Comparison of ENCODE assay signal across 22 mouse cellular contexts in genomic region chr12:119038306-119038705, GRCm38 (mm10).
DNase-seq lines count a peak whose midpoint lies in the region; ATAC-seq and TF ChIP-seq lines count a peak whose summit lies in the region.
"Had no signal": no experiment of that assay in that cellular context is flagged by ENCODE, and none has a peak within 500 bp of the region (broad histone marks: within the 10 kb centered on the region; RNA-seq: fewer than 3 reads in every experiment).

No protein-coding gene starts in this region.

- no peak for DNase-seq in kidney, postnatal 0 days (ENCODE audit: low spot score)
- no peak for DNase-seq in kidney, postnatal 14 days
- peak; percentile 9 for DNase-seq in A20 (ENCODE audit: low read depth, low spot score)
- DNase-seq in naive thymus-derived CD4-positive, alpha-beta T cell, adult 2 months (ENCODE audit: low read depth), result peak; percentile 4
- DNase-seq in natural killer cell, adult 2 months (ENCODE audit: low spot score in 2 of 2), result no peak
- no peak for DNase-seq in lung, postnatal 0 days (ENCODE audit: low spot score)
- DNase-seq: adrenal gland, adult 2 months; adrenal gland, postnatal 25 days; B cell, adult 2 months; cerebellum, adult 8-10 months; cerebellum, postnatal 14 days; gastrocnemius, postnatal 10 days; heart, adult 2 months; heart, postnatal 14 days had no signal

- H3K36me3 ChIP-seq in kidney, postnatal 0 days (ENCODE audit: insufficient read depth, low read length), result no peaks in the 10 kb centered on the region
- H3K36me3 ChIP-seq in lung, postnatal 0 days (ENCODE audit: insufficient read depth, low read length), result no peaks in the 10 kb centered on the region
- H3K36me3 ChIP-seq: embryonic facial prominence, embryonic 12.5 days; forebrain, embryonic 15.5 days; heart, embryonic 15.5 days; hindbrain, embryonic 13.5 days had no signal

- no peaks in the 10 kb centered on the region for H3K27me3 ChIP-seq in kidney, postnatal 0 days (ENCODE audit: insufficient read depth, low read length)
- H3K27me3 ChIP-seq in lung, postnatal 0 days (replicated peaks; ENCODE audit: insufficient read depth, low read length), result no peaks in the 10 kb centered on the region
- H3K27me3 ChIP-seq: embryonic facial prominence, embryonic 12.5 days; forebrain, embryonic 15.5 days; heart, embryonic 15.5 days; hindbrain, embryonic 13.5 days had no signal

- H3K4me3 ChIP-seq in kidney, postnatal 0 days (replicated peaks; ENCODE audit: low read depth, low read length), result no peak overlapping the region
- no peak overlapping the region for H3K4me3 ChIP-seq in lung, postnatal 0 days (ENCODE audit: low read depth, low read length)
- H3K4me3 ChIP-seq: embryonic facial prominence, embryonic 12.5 days; forebrain, embryonic 15.5 days; heart, adult 2 months; heart, embryonic 15.5 days; hindbrain, embryonic 13.5 days had no signal

- no peak for TF ChIP-seq EP300 in lung, postnatal 0 days (IDR thresholded peaks at IDR 0.05)

- peak; percentile 11; the same call in 1 of the 2 replicates for TF ChIP-seq CTCF in kidney, postnatal 0 days (IDR thresholded peaks at IDR 0.05; ENCODE audit: low read depth)
- TF ChIP-seq CTCF in lung, postnatal 0 days (IDR thresholded peaks at IDR 0.05), result no peak; the same call in 1 of the 2 replicates

- no peak for ATAC-seq in kidney, postnatal 0 days (replicated peaks; ENCODE audit: low FRiP score, low read depth)
- peak; percentile 72 for ATAC-seq in granulocyte monocyte progenitor cell, adult 5-6 weeks (replicated peaks; ENCODE audit: poor library complexity, severe bottlenecking)
- ATAC-seq in frontal cortex, adult (ENCODE audit: low TSS enrichment), result no peak
- ATAC-seq in lung, postnatal 0 days, result no peak
- ATAC-seq: forebrain, embryonic 15.5 days; hindbrain, postnatal 0 days had no signal

- H3K4me2 ChIP-seq in kidney, postnatal 0 days (ENCODE audit: low read length), result no peak overlapping the region
- H3K4me2 ChIP-seq in lung, postnatal 0 days (replicated peaks; ENCODE audit: low read depth, low read length), result no peak overlapping the region
- H3K4me2 ChIP-seq: embryonic facial prominence, embryonic 12.5 days; forebrain, embryonic 15.5 days; heart, embryonic 11.5 days; heart, embryonic 15.5 days; hindbrain, embryonic 13.5 days had no signal

- no peak overlapping the region for H3K9ac ChIP-seq in kidney, postnatal 0 days (ENCODE audit: low read depth, low read length)
- no peak overlapping the region for H3K9ac ChIP-seq in lung, postnatal 0 days (replicated peaks; ENCODE audit: low read depth)
- H3K9ac ChIP-seq: embryonic facial prominence, embryonic 12.5 days; forebrain, embryonic 15.5 days; heart, embryonic 15.5 days; hindbrain, embryonic 13.5 days had no signal

- WGBS in kidney, postnatal 0 days, result 96% methylated on average over 3 of the region's 3 CpGs
- 92% methylated on average over 3 of the region's 3 CpGs for WGBS in lung, postnatal 0 days

- no peak overlapping the region for H3K27ac ChIP-seq in kidney, postnatal 0 days
- no peak overlapping the region for H3K27ac ChIP-seq in lung, postnatal 0 days (ENCODE audit: low read length)
- H3K27ac ChIP-seq: embryonic facial prominence, embryonic 12.5 days; forebrain, embryonic 15.5 days; heart, adult 2 months; heart, embryonic 15.5 days; hindbrain, embryonic 13.5 days; hindbrain, postnatal 0 days had no signal

- H3K4me1 ChIP-seq in kidney, postnatal 0 days (replicated peaks; ENCODE audit: insufficient read depth, low read length), result no peaks in the 10 kb centered on the region
- H3K4me1 ChIP-seq in lung, postnatal 0 days (ENCODE audit: insufficient read depth, low read depth, low read length), result no peaks in the 10 kb centered on the region
- H3K4me1 ChIP-seq: embryonic facial prominence, embryonic 12.5 days; forebrain, embryonic 15.5 days; heart, embryonic 15.5 days; hindbrain, embryonic 13.5 days had no signal

- no peaks in the 10 kb centered on the region for H3K9me3 ChIP-seq in kidney, postnatal 0 days (replicated peaks; ENCODE audit: low read length)
- H3K9me3 ChIP-seq in lung, postnatal 0 days (ENCODE audit: low read length), result no peaks in the 10 kb centered on the region
- H3K9me3 ChIP-seq: embryonic facial prominence, embryonic 12.5 days; forebrain, embryonic 15.5 days; heart, embryonic 15.5 days; hindbrain, embryonic 13.5 days had no signal

Comparison
In these comparisons a context has a peak if more than half of its experiments do, and no peak if none do; other contexts are left out.
1. DNase-seq: peak in A20 (single experiment) and naive thymus-derived CD4-positive, alpha-beta T cell, adult 2 months (single experiment); none in kidney, postnatal 0 days (single experiment), kidney, postnatal 14 days (single experiment), natural killer cell, adult 2 months (0 of 2) and lung, postnatal 0 days (single experiment).